Mouse (Mus musculus) brain, embryonic 14.5 days (tissue): ENCODE measurements around the gene Kcnip4.
A peak's percentile ranks its signal among the peaks of the same experiment; 100 is the strongest.

ENCODE experiments used
- CTCF ChIP-seq: fragments of 200-500 bp; IDR thresholded peaks from 2 replicates; pipeline ENCODE4 v1.5.1; 2012; ENCODE audit warnings: inconsistent platforms, mild to moderate bottlenecking, moderate library complexity, borderline replicate concordance; ENCODE audit not compliant: insufficient read depth, insufficient read length; ENCODE audit errors: extremely low read depth
- POLR2A ChIP-seq: fragments of 200-500 bp; IDR thresholded peaks from 2 replicates; pipeline ENCODE4 v1.6.1; 2012; ENCODE audit warnings: mild to moderate bottlenecking, inconsistent platforms, borderline replicate concordance; ENCODE audit not compliant: poor library complexity, insufficient read depth, insufficient read length, severe bottlenecking; ENCODE audit errors: extremely low read depth

DNA sequence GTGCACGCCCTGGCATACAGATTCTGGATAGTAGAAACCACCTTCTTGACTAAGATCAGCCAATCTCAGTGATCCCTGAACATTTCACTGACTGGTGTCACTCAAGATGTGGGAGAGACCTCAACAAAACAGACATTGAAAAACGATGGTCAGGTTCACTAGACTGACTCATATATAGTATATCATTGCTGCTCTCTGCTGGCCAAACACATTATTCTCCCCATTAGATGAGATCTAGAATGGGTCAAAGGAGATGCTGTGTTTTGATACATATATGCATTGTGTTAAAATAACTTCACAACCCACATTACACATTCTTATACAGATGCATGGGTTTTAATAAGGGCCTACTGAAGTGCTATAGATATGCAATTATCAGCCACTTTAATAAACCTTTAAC lies 787.1 kb downstream of the Kcnip4 start:
- TF ChIP-seq POLR2A: no peak
- TF ChIP-seq CTCF: 0 out of 2 replicates have a peak, but pooled peaks have one; percentile 9
